Mouse (Mus musculus): ENCODE data around the gene Tmem40. TPM values are rescaled to one million over a fixed set of nuclear protein-coding genes. Genes with fewer than 3 reads are reported as not detected.

Tmem40 gene
- total and polyA plus RNA-seq, 3 experiments, result not detected

DNA sequence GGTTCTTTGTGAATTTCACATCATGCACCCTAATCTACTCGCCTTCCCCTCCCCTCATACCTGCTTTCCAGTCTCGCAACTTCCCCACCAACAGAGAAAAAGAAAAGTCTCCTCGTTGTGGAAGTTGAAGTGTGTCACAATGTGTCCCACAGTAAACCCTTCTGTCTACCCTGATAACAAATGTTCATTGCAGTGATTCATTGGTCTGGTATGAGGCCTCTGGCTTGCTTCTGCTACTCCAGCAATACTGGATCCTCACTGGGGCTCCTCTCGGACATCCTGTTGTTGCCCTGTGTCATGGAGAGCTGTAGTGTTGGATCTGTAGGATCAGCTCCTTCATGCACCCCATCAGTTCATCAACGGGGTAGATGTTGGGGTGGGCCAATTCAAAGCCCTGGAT, 40.0 kb downstream of the Tmem40 start:
- no peaks in the 10 kb centered on the region for H3K36me3 ChIP-seq (replicated peaks in 1 of 2; ENCODE audit: control insufficient read depth in 1 of 2, insufficient read depth in 1 of 2, low read length in 1 of 2)
- dilution Hi-C loops (cut with MboI; ENCODE audit: extremely low pct_ligation_motif_present, extremely low pct_unique_long_range_greater_than_20kb, low sequenced_read_pairs), result no loop called here

DNA sequence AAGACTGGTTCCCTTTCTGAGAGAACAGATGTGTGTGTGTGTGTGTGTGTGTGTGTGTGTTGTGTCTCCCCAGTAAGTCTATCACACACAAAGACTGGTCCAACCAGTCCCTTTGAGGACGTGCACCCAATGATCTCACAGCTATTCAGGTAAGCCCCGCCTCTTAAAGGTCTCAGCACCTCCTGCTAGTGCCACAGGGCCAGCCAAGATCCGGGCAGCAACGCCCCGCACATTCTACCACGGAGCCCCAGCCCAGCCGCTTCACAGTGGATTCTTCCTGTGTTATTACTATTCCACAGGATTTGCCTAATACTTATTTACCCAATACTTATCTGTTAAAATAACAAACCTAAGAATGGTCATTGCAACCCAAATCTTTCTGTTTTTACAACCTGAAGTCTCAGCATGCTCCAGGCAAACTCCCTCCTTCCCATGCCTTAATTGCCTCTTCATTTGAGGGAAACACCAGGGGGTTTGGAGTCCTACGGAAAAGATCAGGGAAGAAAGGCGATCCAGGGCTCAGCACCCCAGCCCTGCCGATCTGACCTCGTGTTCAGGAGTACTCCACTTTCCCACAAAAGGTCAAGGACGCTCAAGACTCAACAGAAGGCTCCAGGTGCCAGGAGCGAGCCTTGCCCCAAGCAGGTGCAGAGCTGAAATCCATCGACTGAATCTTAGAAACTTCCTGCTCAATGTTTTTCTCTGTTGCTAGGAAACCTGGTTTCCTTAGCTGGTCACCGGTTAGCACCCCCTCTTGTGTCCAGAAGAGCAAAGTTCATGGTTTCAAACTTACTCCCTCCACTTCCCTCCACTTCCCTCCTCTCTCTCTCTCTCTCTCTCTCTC, 44.3 kb downstream of the Tmem40 start:
- Histone ChIP-seq H3K79me2 (replicated peaks; ENCODE audit: control insufficient read depth, extremely low read depth, insufficient read depth, poor library complexity, severe bottlenecking) (no peaks in the 10 kb centered on the region), H3K4me1 (ENCODE audit: control insufficient read depth in 1 of 2, insufficient read depth in 2 of 2) (peaks cover 5 to 29% of the 10 kb centered on the region in 2 experiments; a peak in 3 of 4 replicates), H3K36me3 (replicated peaks in 1 of 2; ENCODE audit: control insufficient read depth in 1 of 2, insufficient read depth in 1 of 2, low read length in 1 of 2) (no peaks in the 10 kb centered on the region), H3K4me2 (ENCODE audit: insufficient read depth, low read depth, poor library complexity, severe bottlenecking) (peak overlapping the region; percentile 35; the same call in 1 of the 2 replicates), H3K9me3 (replicated peaks; ENCODE audit: low read length) (no peaks in the 10 kb centered on the region), H3K9ac (ENCODE audit: insufficient read depth, low read depth) (0 out of 2 replicates have a peak overlapping the region, but pooled peaks have one; percentile 8), H3K27ac (ENCODE audit: insufficient read depth, low read depth) (no peak overlapping the region), H3K4me3 (replicated peaks in 1 of 3; ENCODE audit: low read depth in 2 of 3, low read length in 2 of 3, poor library complexity in 1 of 3) (peak overlapping the region; percentile 7 to 34 (median 23)), H3K27me3 (replicated peaks) (no peaks in the 10 kb centered on the region)
- TF ChIP-seq HCFC1 (IDR thresholded peaks at IDR 0.05; ENCODE audit: low read depth, low read length) (no peak; the same call in 1 of the 2 replicates), TCF12 (IDR thresholded peaks at IDR 0.05; ENCODE audit: low read depth, low read length) (no peak), CHD1 (IDR thresholded peaks at IDR 0.05; ENCODE audit: low read depth, low read length) (no peak), MAZ (IDR thresholded peaks at IDR 0.05; ENCODE audit: low read depth, low read length) (no peak), TBP (conservative IDR thresholded peaks at IDR 0.05; ENCODE audit: low read depth, low read length) (no peak), NRF1 (IDR thresholded peaks at IDR 0.05; ENCODE audit: low read depth, low read length) (no peak), RAD21 (IDR thresholded peaks at IDR 0.05; ENCODE audit: low read depth, low read length) (peak; percentile 33), CTCF (conservative IDR thresholded peaks at IDR 0.05 in 1 of 2, IDR thresholded peaks at IDR 0.05 in 1 of 2; ENCODE audit: low read depth in 2 of 2, low read length in 2 of 2) (peak in 1 of 2 experiments; percentile 67; a peak in 2 of 4 replicates), JUN (IDR thresholded peaks at IDR 0.05; ENCODE audit: insufficient read depth, low read depth, low read length) (no peak), MAX (IDR thresholded peaks at IDR 0.05; ENCODE audit: low read length) (peak; percentile 26; the same call in 1 of the 2 replicates), POLR2A (IDR thresholded peaks at IDR 0.05; ENCODE audit: low read depth, low read length) (no peak), ZMIZ1 (IDR thresholded peaks at IDR 0.05; ENCODE audit: low read depth, low read length) (no peak), KAT2A (IDR thresholded peaks at IDR 0.05; ENCODE audit: insufficient replicate concordance, low read length) (no peak), BHLHE40 (IDR thresholded peaks at IDR 0.05; ENCODE audit: low read depth, low read length) (no peak; the same call in 1 of the 2 replicates), PAX5 (IDR thresholded peaks at IDR 0.05; ENCODE audit: low read length) (no peak), SMC3 (IDR thresholded peaks at IDR 0.05; ENCODE audit: low read depth, low read length) (peak; percentile 53), SIN3A (IDR thresholded peaks at IDR 0.05; ENCODE audit: low read length) (peak; percentile 11; the same call in 1 of the 2 replicates), ELF1 (IDR thresholded peaks at IDR 0.05; ENCODE audit: low read depth, low read length) (no peak), MYC (IDR thresholded peaks at IDR 0.05; ENCODE audit: low read depth, low read length) (no peak), IRF4 (IDR thresholded peaks at IDR 0.05; ENCODE audit: low read depth, low read length) (0 out of 2 replicates have a peak, but pooled peaks have one; percentile 23), ZNF384 (IDR thresholded peaks at IDR 0.05; ENCODE audit: low read depth, low read length) (no peak)
- dilution Hi-C loops (cut with MboI; ENCODE audit: extremely low pct_ligation_motif_present, extremely low pct_unique_long_range_greater_than_20kb, low sequenced_read_pairs) (no loop called here), in situ Hi-C loops (cut with MboI; ENCODE audit: low pct_ligation_motif_present, low pct_unique_long_range_greater_than_20kb, low sequenced_read_pairs) (no loop called here)
- DNase-seq (ENCODE audit: extremely low read depth), result peak; percentile 71

More for the DNA sequence above, 40.0 kb downstream of the Tmem40 start:
- H3K4me1 ChIP-seq (ENCODE audit: control insufficient read depth in 1 of 2, insufficient read depth in 2 of 2), result peaks cover 3 to 10% of the 10 kb centered on the region in 2 experiments; a peak in 3 of 4 replicates
- H3K9me3 ChIP-seq (replicated peaks; ENCODE audit: low read length), result peaks cover 2% of the 10 kb centered on the region
- H3K9ac ChIP-seq (ENCODE audit: insufficient read depth, low read depth), result no peak overlapping the region
- no peak overlapping the region for H3K4me2 ChIP-seq (ENCODE audit: insufficient read depth, low read depth, poor library complexity, severe bottlenecking)
- H3K4me3 ChIP-seq (replicated peaks in 1 of 3; ENCODE audit: low read depth in 2 of 3, low read length in 2 of 3, poor library complexity in 1 of 3), result no peak overlapping the region
- in situ Hi-C loops (cut with MboI; ENCODE audit: low pct_ligation_motif_present, low pct_unique_long_range_greater_than_20kb, low sequenced_read_pairs), result loop anchor here (5.0 kb wide), 1 partner anchor 40 kb away; the partner anchor contains the start of gene Tmem40
- DNase-seq (ENCODE audit: extremely low read depth), result no peak
- no peak overlapping the region for H3K27ac ChIP-seq (ENCODE audit: insufficient read depth, low read depth)
- no peaks in the 10 kb centered on the region for H3K79me2 ChIP-seq (replicated peaks; ENCODE audit: control insufficient read depth, extremely low read depth, insufficient read depth, poor library complexity, severe bottlenecking)
- TF ChIP-seq JUN (IDR thresholded peaks at IDR 0.05; ENCODE audit: insufficient read depth, low read depth, low read length), result no peak
- no peak for TF ChIP-seq E2F4 (IDR thresholded peaks at IDR 0.05; ENCODE audit: insufficient replicate concordance, low read depth, low read length)
- TF ChIP-seq USF2 (conservative IDR thresholded peaks at IDR 0.05; ENCODE audit: low read depth, low read length), result no peak
- no peak for TF ChIP-seq UBTF (IDR thresholded peaks at IDR 0.05; ENCODE audit: low read depth, low read length)
- no peak for TF ChIP-seq ETS1 (conservative IDR thresholded peaks at IDR 0.05; ENCODE audit: low read depth, low read length)
- no peak for TF ChIP-seq TCF12 (IDR thresholded peaks at IDR 0.05; ENCODE audit: low read depth, low read length)
- TF ChIP-seq POLR2AphosphoS2 (IDR thresholded peaks at IDR 0.05; ENCODE audit: low read depth, low read length), result no peak
- no peak for TF ChIP-seq SIN3A (IDR thresholded peaks at IDR 0.05; ENCODE audit: low read length)
- no peaks in the 10 kb centered on the region for H3K27me3 ChIP-seq (replicated peaks)

All from CH12.LX (cell line).